Mouse (Mus musculus): Measurements from ENCODE around the gene Asphd1.
"Not testable (repeated sequence)": the region's sequence is repeated elsewhere in the genome, so short reads cannot be mapped to it uniquely, and the experiment has no call there.

Gene Asphd1

DNA sequence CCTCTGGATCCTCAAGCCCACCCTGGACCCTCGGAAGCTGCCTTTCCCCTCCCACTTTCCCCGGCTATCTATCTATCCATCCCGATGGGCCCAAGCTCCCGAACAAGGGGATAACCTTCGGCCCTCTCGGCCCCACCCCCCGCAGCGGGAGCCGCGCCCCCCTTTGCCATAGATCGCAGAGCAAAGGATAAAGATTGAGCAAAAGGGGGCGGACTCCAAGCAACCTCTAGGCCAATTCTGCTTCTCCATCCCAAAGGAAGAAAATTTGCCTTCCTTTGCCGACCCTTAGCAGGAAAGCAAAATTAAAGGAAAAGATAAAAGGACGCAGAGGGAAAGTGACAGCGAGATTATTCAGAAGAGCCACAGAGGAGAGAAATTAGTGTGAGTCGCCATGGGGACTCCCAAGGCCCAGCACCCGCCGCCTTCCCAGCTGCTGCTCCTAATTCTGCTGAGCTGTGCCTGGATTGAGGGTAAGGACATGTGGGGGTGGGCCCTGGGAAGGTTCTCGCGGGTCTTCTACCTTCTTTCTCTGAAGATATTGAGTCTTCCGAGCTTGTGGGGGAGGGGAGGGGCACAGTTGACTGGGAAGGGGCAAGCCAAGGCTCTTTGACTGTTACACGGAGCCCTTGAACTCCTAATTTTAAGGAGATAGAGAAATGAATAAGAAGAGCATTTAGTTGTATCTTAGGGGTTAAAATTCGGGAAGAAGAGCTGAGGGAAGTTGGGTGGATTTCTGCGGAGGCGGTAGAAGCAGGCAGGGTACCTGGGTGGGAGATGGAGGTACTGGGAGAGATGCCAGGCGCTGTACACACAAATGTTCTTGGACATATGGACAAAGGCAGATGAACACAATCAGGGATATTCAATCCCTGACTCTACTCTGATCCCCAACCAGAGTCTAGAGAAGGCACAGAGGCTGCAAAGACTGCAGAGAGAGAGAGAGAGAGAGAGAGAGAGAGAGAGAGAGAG is 1.5 kb upstream of the Asphd1 start:
- DNase-seq = peak; percentile 49 to 56

DNA sequence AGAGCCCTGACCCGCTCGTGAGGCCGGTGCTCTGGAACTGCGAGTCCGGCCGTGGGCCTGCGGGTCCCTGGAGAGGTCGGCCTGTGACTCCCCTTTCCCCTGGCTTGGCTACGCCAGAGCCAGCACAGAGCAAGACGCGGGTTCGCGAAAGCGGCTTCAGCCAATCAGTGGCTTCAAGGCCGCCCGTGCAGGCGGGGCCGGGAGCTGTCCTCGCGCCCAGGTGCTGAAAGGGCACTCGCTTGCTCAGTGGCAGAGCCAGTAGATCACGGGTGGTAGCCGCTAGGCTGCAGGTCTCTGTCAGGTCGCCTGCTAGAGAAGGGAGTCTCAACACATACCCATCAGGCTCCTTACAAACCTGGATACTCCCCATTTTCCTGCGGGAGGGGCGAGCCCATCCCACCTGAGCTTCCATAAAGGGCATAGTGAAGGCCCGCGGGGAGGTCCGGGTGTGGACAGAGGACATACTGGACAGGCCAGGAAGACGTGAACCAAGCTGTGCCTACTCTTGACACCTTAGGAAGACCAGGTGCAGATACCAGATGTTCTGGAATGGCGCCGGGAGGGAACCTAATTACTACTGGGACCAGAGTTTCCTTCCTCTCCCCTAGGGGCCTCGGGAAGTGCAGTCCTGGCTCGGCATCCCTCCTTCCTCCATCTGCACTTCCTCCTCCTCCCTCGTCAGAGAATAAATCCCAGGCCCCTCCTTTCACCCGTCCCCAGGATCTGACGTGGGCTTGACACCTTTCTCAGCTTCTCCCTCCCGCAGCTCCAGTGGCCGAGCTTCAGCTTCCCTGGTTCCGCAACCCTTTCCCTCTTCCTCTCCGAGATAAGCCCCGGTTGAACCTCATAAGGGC is 638 bp upstream of the Asphd1 start, which contains the start of gene Sez6l2:
Gene Sez6l2, plus strand, starts transcription at position 771 of the 854 bp plus-strand sequence.
- peak; percentile 89 to 95 for DNase-seq

DNA sequence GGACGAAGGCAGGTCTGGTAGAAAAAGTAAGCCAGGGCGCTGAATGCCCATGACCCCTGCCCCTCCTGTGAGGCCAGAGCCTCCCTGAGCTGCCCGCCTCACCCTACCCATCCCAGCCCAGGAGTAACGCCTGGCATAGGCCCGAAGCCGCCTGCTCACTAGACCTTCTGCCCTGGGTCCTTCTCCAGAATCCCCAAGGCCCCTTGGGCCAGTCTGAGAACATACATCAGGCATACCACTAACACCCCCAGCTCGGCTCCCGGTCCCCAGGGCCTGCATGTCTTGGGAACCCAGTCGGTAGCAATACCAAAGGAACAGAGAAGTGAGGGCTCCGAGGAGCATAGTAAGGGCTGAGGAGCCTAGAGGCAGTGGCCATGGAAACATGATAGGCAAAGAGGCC is 756 bp downstream of the Asphd1 start:
- peak; percentile 23 to 44 for DNase-seq

DNA sequence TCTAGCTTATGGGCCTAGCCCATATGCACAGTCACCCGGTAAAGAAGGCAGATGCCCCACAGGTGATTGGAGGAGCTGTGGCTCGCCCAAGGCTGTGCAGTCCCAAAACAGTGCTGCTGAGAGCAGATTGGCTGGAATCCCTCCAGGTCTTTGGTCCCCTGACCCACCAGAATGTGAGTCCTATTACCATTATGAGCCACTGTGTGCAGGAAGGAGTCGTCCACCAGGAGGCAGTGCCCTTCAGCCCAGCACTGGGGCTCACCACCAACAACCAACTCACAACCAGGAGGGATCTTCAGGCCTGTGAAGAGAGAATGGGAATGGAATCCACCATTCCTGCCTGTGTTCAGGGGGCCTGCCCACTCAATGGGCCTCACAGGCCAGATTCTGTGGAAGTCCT is 2.9 kb downstream of the Asphd1 start:
- DNase-seq = peak; percentile 48 to 58

DNA sequence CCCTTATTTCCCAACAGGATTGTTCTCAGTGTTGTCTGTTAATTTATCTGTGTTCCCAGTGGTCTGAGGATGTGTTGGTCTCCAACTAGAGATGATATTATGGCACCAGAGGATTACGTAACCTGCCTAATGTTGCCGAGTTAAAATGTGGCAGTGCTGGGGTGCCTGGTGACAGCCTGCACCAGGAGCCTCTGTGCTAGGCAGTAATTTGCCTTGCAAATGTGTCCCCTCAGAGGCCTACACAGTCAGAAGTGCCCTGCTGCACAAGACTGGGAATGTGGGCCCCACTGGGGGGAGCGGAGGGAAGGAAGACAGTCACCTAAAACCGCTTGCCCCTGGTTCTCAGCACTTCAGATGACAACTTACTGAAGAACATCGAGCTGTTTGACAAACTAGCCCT is 7.6 kb downstream of the Asphd1 start:
- peak in 1 of 2 experiments; percentile 13 for DNase-seq

DNA sequence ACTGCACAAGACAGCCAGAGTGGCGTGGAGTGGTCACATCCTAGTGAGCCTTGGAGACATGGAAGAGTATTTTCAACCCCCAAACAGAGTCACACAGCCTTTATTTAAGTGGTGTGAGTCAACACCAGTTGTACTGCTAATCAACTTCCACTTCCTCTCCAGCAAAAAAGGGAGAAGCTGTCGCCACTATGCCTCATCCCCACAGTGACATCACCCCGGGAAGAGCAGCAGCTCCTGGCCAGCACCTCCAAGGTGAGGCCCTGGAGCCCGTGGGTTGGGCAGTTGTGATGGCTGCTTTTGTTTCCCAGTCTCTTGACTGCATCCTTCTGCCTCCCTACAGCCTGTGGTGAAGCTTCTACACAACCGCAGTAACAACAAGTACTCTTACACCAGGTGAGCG is 8.2 kb downstream of the Asphd1 start:
- peak in 1 of 2 experiments; percentile 7 for DNase-seq

DNA sequence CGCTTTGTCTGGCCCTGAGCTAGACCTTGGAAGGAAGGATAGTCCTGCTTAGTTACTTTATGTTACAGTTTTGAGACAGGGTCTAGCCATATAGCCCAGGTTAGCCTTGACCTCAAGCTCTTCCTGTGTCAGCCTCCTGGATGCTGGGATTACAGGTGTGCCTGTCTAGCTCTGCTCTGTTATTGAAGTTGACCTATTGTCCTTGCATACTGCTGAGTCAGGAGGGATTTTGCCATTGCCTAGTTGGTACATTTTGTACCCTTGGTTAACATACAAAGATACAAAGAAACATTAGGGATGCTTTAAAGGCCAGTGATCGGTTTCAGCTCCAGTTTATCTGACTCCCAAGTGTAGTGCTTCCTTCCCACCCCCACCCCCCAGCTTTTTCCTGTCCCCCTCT is 16.7 kb downstream of the Asphd1 start:
- DNase-seq = no peak

DNA sequence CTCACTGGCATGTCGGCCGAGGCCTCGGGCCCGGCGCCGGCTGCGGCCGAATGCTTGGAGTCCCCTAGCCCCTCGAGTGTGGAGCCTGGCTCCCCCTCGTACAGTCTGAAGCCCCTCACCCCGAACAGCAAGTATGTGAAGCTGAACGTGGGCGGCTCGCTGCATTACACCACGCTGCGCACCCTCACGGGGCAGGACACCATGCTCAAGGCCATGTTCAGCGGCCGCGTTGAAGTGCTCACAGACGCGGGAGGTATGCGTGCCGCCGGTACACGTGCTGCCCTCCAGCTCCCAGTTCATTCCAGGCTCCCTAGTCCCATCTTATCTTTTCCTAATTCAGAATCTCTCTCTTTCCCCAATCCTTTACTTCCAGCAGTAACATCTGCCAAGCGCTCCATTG is 20.3 kb downstream of the Asphd1 start:
- DNase-seq = no peak

DNA sequence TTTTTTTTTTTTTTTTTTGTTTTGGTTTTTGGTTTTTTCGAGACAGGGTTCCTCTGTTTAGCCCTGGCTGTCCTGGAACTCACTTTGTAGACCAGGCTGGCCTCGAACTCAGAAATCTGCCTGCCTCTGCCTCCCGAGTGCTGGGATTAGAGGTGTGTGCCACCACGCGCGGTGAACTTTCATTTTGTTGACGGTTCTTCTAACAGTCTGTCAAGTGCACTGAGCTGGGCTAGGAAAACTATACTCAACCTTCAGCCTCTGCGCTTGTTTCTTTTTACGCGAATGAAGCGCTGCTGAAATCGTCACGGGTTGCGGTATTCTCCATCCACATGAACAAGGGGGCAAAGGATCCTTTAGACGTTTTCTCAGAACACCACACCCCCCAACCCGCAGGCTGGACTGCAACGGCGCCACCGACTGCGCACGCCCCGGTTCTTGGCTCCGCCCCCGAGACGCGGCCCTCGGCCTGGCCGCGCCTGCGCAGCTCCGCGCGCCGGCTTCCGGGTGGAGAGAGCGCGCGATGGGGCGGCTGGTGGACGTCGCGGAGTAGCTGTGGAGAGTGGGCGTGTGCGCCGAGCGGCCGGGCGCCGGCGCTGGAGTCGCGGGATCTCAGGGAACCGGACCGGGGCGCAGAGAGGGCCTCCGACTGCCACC is 20.9 kb downstream of the Asphd1 start, which contains the start of gene Kctd13:
Gene Kctd13, plus strand, starts transcription at position 496 of the 654 bp plus-strand sequence.
- DNase-seq = peak; percentile 92 to 96

DNA sequence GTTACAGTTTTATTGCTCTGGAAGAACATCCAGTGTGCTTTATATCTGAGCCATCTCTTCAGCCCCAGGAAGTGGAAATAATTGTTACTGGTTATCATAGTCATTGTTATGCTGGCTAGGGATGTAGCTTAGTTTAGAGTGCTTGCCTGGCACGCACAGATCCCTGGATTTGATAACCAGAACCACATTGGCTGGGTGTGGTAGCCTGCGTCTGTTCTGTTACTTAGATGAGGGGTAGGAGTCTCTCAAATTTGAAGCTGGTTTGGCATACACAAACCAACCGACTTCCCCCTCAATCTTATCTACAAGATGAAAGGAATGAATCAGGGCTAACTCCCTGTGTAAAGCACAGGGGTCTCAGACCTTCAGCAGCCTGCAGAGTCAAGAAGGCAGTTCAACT is 23.1 kb downstream of the Asphd1 start:
- no peak for DNase-seq

DNA sequence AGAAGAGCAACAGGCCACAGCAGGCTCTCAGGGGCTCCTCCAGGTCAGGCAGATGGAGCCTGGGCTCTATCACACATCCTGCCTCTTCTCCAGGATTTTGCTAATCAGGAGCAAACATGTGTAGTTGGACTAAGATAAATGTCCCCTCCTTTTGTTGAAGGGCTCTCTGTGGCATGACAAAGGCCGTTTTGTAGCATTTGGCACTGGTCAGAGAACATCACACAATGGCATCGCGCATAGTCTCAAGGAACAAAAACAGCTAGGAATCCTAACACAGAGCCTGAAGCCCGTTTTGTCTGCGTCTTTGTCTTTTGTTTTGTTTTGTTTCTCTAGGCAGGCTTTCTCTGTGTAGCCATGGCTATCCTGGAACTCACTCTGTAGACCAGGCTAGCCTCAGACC is 25.4 kb downstream of the Asphd1 start:
- no peak for DNase-seq

DNA sequence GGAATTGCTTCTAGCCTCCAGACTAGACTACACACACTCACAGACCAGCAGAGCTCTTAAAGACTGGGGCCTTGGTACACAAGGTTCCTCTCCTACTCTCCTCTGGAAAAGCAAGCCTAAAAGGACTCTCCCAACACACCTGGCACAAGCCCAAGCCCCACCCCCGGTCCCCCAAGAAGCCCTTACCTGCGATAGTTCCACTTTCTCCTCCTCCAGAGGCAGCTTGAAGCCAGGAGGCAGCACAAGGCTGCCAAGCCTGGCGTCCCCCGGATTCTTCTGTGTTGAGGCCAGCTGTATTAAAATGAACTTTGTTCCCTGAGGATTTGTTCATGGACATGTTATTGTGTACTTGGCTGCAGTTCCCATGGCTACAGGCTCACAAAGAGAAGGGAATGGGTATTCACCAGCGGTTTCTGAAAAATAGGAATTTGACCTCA is 26.7 kb downstream of the Asphd1 start, which contains the start of gene Tmem219:
Gene Tmem219, minus strand, starts transcription at position 294 of the 437 bp plus-strand sequence.
- no peak for DNase-seq

DNA sequence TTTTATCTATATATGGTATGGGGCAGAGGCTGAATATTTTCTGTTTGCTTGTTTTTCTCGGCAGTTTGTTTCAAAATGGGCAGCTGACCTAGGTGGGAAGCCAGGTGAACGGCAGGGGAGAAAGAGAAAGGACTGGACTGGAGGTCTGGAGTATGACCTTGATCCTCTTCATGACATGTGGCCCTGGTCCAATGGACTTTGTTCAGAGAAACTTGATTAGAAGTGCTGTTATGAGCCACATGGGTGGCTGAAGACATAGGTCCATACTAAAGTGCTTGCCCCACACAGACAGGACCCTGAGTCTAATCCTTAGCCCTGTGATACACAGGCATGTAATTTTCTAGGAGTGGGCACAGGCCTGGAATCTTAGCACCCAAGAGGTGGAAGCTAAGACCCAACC is 27.8 kb downstream of the Asphd1 start:
- DNase-seq = no peak

DNA sequence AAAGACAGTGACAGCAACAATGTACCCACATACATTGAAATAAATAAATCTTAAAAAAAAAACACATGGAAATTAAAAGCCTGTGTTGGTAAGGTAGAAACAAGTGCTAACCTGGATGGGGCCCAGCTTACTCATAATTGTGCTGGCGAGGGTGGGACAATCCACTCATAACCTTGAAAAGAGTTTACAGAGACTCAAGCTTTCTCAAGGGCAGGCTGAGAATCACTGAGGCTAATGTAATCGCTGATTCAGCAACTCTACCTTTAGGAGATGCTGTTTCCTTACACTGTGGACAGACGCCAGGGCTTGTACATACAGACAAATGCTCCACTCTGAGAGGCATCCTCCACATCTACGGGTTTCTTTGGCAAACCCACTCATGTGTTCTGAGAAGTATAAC is 29.4 kb downstream of the Asphd1 start:
- DNase-seq = no peak

DNA sequence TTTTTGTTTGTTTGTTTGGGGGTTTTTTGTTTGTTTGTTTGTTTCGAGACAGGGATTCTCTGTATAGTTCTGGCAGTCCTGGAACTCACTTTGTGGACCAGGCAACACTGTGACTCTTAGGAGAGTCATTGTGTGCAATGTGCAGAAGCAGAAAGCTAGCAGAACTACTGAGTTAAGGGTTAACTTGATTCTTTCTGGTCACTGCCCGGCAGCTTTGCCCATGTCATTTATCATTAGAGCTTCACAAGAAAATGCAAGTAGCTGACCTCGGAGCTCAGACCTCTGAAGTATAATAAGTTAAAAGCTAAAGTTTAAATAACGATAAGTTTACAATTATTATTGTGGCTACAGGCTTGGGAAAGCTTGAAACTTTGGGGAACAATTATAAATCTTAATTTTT is 31.0 kb downstream of the Asphd1 start:
- DNase-seq = not testable (repeated sequence)

DNA sequence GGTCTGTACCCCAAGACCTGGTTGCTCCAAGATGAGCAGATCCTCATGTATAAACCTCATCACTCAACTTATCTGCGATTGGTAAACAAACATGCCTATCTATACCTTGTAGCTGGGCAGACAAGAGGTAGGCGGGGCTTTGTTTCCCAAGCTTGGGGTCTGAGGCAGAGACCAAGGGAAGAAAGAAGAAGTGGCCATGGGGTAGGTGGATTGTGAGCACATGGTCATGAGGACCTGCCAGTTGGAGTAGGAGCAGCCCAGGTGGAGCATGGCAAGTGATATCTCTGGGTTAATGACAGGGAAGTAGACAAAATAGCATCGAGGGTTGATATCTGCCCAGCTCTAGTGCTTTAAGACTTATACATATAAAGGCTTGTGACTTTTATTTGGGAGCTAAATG is 34.5 kb downstream of the Asphd1 start:
- DNase-seq = no peak

DNA sequence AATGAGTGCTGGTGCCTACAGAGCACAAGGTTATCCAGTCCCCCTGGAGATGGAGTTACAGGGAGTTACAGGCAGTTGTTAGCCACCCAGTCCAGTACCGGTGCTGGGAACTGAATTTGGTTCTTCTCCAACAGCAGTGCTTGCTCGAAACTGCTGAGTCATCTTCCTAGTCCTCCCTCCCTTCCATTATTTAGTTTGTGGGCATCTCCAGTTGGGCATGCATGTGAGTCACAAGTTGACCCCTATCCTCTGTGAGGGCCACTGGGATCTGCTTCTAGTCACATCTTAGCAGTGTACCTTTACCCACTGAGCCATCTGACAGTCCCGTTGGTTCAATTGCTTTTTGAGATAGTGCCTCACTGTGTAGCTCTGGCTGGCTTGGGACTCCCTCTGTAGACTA is 43.8 kb downstream of the Asphd1 start:
- DNase-seq = no peak

DNA sequence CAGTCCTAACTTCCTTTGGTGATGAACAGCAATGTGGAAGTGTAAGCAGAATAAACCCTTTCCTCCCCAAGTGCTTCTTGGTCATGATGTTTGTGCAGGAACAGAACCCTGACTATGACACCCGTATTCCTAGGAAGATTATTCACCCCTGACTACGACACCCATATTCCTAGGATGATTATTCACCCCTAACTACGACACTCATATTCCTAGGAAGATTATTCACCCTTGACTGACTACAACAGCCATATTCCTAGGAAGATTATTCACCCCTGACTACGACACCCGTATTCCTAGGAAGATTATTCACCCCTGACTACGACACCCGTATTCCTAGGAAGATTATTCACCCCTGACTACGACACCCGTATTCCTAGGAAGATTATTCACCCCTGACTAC is 49.6 kb downstream of the Asphd1 start:
- not testable (repeated sequence) for DNase-seq

DNA sequence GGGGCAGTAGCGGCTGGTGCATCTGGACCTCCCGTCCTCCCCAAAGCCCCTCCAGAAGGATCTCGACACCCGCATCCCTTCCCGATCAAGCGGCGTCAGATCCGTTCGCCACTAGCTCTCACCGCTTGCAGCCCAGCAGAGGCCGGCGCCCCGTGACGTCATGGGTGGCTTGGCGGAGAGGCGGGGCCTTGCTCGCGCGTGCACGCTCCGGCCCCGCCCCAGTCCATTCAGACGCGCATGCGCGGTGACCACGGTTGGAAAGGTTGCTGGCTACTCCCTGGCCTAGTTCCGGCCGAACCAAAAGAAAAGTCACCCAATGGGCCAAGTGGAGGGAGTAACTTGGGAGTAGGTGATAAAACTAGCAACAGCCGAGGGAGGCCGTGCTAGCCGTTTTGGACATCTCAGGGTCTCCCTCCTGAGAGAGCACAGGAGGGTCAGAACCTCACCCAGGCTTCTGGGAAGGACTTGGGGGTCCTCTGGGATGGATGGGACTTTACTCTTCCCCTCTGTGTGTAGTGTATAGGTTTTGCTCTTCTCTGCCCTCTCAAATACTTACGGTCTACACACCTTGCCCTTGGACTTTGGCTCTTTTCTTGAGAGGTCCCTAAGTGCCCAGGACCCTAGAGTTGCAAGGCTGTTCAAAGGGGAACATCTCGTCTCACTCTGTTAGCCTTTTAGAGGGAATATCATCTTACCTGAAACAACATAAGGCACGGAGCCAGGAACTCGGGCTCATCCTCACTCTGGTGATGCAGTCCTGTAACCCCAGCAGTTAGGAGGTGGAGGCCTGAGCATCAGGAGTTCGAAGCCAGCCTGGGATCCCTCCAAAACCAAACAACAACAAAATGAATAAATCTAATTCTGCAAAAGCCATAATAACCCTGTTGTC is 51.0 kb downstream of the Asphd1 start:
- peak; percentile 96 to 100 for DNase-seq

DNA sequence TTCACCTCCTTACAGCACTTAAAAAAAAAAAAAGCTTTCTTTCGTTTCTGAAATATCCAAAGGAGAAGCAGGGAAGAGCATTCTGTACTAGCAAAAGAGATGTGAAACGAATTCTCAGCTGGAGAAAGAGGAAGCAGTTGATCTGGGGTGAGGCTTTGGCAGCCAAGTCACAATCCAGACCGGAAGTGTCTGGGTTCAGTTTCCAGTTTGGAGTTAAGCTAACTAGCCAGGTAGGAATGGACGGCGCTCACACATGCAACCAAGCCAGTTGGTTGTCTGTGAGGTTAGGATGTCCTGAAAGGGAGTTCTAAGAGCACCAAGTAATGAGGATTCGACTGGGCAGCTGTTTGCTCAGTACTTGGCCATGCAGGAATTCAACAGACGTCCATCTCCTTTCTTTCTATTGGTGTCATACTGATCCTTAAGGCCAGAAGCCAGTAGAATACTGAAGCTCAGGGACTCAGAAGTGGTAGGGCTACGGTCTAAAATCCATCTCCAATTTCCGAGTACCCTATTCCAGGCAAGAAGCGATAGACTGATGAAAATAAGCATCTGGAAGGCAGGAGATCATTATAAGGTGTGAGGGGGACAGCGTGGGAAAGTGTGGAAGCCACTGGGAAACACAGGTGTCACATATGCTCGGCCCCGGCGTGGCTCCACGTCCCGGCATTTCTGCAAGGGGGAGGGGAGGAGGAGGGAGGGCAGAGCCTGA is 51.8 kb downstream of the Asphd1 start:
- peak in 1 of 2 experiments; percentile 10 for DNase-seq

DNA sequence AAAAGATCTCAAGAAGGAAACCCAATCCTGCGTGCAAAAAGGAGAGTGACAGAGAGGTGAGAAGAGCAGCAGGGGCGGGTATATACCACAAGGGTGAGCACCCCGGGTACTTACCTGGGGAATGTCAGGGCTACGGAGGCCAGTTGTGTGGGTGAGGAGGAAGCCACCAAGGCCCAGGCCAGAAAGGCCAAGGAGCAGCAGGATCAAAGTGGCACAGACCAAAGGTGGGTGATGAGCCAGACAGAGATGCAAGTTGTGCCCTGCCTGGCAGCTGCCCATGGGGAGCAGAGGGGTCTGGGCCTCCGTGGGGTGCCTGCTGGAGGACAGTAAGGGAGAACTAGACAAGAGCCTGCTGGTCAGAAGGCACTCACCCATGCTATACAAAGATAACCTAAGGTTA is 52.5 kb downstream of the Asphd1 start:
- DNase-seq = peak; percentile 10 to 15

All from cerebellum, adult 18-20 months (tissue).